Mouse (Mus musculus): ENCODE data around the gene Fbl. TPM values are rescaled to one million over a fixed set of nuclear protein-coding genes. Genes with fewer than 3 reads are reported as not detected.
A peak's percentile ranks its signal among the peaks of the same experiment; 100 is the strongest.
"Not testable (repeated sequence)": the region's sequence is repeated elsewhere in the genome, so short reads cannot be mapped to it uniquely, and the experiment has no call there.

Gene Fbl
- total RNA-seq (2021): 10 to 100 TPM; 31.2 to 37.7 TPM
- long read RNA-seq, experiment 1, transcript Fbl-201 (9 exons, 1,197 nt): major isoform, 40 of 47 reads
- long read RNA-seq, experiment 1, partial matches to known transcripts: 4 of 47 reads
- long read RNA-seq, experiment 1, other reads (novel, unspliced or antisense): 3 of 47 reads
- long read RNA-seq, experiment 2, transcript Fbl-201 (9 exons, 1,197 nt): major isoform, 28 of 34 reads
- long read RNA-seq, experiment 2, partial matches to known transcripts: 5 of 34 reads
- long read RNA-seq, experiment 2, other reads (novel, unspliced or antisense): 1 of 34 reads

DNA sequence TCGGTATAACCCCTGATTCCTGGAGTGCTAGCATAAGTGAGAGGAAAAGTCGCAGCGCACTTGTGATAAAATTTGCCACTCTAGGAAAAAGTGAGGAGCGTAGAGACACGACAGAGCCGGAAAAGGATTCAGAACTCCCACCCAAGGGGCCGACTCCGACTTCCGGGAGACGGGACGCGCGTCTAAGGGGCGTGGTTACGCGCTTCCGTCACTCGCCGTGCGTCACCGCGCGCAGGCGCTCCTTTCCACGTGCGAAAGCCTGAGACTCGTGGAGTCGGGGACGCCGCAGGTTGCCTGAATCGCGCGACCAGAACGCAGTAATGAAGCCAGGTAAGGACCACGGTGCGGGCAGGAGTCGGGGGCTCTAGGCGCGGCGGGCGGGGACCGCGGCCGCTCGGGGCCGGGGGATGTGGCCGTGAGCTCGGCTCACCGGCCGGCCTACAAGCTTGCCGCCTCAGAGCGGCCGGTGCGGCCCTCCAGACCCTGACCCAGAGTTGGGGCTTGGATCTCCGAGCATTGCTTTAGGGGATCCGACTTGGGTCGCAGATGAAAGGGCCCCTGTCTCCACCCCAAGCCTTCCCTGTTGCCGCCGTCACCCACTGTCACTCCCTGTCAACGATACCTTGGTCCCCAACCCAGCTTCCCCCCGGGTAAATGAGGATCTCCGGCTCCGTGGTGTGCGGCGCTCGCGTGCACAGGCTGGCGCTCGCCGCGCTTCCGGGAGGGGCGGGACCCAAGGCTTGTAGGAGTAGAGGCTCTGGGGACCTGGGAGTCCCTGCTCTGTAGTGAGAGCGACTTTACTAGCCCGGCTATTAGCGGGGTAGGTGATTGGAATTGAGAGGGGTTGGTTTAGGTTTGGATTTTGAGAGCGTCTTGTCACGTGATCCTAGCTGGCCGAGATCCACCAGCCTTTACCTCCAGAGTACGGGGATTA is at the start of gene Fbl:
Fbl (plus strand) TSS at position 222 of the 934 bp plus-strand sequence.
- DNase-seq: peak; percentile 92 to 94
- intact Hi-C loops (cut with DNase I): loop anchor here (5.0 kb wide), 1 partner anchor 117 kb away; the partner anchor contains the start of gene Psmc4

DNA sequence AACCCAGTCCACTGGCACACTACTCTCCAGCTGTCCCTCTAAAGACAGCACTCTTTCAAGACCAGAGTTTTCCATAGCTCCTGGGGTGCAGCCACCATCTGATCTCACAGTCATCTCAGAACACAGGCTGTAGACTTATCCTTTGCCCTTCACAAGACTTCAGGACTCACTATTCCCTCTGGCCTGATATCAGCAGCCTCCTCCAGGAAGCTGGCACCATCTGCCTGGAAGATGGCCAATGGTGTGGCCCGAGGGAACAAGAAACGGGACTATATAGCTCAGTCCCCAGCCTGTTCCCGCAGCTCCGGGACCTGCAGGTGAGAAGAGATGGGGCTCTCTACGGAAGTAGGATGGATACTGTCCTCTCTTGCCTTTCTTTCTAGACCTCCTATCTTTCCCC is 40.3 kb upstream of the Fbl start, which contains the start of gene 9530053A07Rik:
9530053A07Rik (plus strand) TSS at position 301 of the 400 bp plus-strand sequence.
- no peak for DNase-seq
- intact Hi-C loops (cut with DNase I): no loop called here

DNA sequence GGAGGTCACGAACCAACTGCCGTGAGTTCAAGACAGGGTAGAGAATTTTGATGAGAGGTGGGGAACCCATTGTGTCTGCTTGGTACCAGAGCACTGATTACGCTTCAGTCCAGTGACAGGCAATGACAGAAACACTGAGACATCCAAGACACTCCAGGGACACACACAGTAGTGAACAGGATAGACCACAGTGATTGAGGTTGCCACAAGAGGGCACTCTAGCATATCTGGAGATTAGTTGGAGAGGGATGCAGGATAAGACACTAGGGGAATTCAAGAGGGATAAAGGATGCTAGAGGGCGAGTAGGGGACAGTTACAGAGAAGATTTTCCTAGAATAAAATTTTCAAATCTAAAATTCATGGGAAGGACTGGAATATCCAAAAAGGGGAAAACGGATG is 31.9 kb upstream of the Fbl start:
- peak in 1 of 2 experiments; percentile 49 for DNase-seq
- intact Hi-C loops (cut with DNase I): no loop called here

DNA sequence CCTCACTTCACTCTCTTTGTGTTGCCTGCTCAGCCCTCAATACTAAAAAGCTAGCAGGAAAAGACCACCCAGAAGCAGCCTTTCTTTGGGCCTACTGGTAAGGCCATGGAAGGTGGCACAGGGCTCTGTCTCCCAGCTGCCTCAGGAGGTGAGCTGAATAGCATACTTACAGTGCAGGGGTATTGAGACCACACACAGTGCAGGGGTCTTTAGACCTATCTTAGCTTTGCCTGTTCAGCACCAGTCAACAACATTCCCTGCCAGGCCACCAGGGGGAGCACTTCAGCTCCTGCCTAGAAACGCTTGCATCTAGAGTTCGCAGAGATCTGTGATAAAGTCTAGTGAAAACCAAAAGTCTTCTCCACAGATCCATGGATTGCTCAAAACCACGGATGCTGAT is 21.2 kb upstream of the Fbl start:
- DNase-seq: peak; percentile 74 to 83
- intact Hi-C loops (cut with DNase I): loop anchor here (1.0 to 2.0 kb wide), 2 partner anchors 66 to 151 kb away; no protein-coding TSS in a partner anchor

DNA sequence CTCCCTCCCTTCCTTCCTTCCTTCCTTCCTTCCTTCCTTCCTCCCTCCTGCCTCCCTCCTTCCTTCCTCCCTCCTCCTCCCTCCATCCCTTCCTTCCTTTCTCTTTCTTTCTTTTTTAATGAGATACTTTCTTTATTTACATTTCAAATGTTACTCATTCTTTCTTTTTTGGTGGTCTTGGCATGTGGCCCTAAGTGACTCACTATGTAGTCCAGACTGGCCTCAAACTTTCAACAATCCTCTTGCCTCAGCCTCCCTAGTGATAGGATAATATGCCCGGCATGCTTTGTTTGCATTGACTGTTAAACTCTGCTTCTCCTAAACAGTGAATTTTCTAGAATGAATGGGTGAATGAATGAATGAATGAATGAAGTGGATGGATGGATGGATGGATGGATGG is 19.7 kb upstream of the Fbl start:
- intact Hi-C loops (cut with DNase I): loop anchor here (2.0 to 5.0 kb wide), 2 partner anchors 98 to 149 kb away; partner anchors contain the start of gene Psmc4
- DNase-seq: no peak

DNA sequence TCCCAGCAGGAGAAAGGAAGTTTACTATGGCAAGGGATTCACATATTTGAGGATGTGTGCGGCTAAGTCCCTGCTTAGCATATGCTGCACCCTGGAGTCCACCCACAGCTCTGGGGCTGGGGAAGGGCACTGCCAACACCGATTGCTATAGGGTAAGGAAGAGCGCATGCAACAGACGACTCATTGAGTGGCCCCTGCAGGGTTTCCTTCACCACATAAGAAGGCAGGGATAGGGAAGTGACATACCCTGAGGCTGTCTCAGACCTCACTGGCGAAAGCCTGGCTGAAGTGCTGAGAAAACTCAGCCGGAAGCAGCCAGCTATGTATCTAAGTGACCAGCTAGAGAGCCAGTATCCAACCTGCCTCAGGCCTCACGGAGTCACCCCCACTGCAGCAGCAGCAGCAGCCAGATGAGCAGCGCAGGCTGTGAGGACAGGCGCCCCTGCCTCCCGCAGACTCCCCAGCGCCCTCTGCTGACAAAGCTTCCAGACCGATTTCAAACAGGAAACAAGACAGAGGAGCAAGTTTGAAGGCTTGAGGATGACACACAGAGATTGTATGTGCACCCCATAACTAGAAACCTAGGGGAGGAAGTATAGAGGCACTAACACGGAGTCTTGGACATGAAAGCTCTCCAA is 17.8 kb upstream of the Fbl start:
- peak; percentile 35 to 61 for DNase-seq
- intact Hi-C loops (cut with DNase I): loop anchor here (5.0 kb wide), 1 partner anchor 99 kb away; the partner anchor contains the start of gene Psmc4

DNA sequence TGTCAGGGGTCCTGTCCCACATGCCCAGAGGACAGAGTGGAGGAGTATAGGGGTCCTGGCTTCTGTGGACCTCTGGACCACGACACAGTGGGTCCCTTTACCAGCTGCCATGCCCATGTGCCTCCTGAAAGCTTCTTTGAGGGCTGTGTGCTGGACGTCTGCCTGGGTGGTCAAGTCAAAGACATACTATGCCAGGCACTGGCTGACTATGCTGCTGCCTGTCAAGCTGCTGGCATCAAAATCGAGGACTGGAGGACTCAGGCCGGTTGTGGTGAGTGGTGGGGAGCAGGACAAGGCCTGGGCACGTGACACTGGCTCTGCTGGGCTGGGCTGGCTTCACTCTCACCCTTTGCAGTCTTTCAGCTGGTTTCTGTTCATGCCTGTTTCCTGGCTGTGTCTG is 15.9 kb upstream of the Fbl start:
- intact Hi-C loops (cut with DNase I): loop anchor here (5.0 kb wide), 1 partner anchor 101 kb away; the partner anchor contains the start of gene Psmc4
- DNase-seq: not testable (repeated sequence)

DNA sequence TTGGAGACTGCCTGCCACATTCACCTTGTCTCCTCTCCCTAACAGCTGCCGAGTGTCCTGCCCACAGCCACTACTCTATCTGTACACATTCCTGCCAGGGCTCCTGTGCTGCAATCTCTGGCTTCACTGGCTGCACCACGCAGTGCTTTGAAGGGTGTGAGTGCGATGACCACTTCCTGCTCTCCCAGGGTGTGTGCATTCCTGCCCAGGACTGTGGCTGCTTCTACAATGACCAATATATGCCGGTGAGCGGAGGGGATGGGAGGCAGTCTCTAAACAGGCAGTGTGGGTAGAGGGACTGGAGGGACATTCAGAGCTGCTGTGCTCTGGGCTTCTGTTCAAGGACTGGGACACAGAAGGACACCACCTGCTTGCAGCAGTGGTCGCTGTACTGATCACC is 10.2 kb upstream of the Fbl start:
- intact Hi-C loops (cut with DNase I): no loop called here
- no peak for DNase-seq

DNA sequence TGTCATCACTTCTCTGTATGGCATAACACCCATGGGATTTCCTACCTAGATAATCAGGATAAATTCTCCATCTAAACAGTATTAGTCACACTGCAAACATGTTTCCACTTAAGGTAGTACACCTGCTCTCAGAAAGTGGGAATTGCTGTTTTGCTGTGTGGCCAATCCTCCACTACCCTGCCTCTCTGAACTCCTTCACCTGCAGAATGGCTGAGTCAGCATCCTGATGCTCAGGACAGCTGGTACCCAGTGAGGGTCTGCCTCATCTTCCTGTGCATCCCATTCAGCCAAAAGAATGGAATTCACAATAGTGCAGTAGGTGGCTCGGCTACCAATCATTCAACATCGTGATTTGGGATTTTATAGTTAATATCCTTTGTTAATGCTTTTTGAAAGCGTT is 9.6 kb upstream of the Fbl start:
- no peak for DNase-seq
- intact Hi-C loops (cut with DNase I): no loop called here

DNA sequence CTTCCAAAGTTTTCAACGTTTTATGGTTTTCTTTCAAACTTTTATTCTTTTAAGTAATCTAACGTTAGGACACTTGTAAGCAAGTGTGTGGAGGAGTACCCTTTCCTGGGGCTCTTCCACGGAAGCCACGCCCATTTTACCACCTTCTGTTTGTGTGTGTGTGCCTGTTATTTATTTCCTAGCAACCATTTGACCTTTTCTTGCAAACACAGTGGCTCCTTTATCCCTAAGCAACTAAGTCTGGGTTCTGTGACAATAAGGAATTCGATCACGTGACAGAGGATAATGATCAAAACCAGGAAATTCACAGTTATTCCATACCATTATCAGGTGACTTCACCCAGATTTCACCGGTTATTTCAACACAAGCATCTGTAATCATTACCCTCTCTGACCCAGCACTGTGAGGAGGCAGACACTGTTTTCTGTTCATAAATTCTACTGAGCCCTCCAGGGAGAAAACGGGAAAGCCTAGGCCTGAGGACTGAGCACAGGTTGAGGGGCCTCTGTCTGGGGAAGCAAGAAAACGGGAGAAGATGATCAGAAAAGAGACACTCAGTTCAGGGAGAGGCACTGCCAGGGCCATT is 8.3 kb upstream of the Fbl start:
- no peak for DNase-seq
- intact Hi-C loops (cut with DNase I): no loop called here

DNA sequence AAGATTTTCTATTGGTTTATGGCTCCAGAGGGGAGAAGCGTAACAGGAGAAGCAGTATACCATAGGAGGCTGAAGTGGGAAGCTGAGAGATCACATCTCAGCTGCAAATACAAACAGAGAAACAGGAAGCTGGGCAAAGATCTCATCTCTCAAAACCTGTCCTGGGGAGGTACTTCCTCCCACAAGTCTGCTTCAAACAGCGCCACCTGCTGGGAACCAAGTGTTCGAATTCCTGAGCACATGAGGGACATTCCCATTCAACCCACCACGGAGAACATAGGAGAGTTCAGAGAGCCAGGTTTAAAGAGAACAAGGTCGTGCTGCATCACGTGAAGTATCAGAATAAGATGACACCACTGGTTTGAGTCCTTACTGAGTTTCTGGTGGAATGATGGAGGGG is 4.1 kb upstream of the Fbl start:
- no peak for DNase-seq
- intact Hi-C loops (cut with DNase I): loop anchor here (5.0 kb wide), 1 partner anchor 113 kb away; the partner anchor contains the start of gene Psmc4

DNA sequence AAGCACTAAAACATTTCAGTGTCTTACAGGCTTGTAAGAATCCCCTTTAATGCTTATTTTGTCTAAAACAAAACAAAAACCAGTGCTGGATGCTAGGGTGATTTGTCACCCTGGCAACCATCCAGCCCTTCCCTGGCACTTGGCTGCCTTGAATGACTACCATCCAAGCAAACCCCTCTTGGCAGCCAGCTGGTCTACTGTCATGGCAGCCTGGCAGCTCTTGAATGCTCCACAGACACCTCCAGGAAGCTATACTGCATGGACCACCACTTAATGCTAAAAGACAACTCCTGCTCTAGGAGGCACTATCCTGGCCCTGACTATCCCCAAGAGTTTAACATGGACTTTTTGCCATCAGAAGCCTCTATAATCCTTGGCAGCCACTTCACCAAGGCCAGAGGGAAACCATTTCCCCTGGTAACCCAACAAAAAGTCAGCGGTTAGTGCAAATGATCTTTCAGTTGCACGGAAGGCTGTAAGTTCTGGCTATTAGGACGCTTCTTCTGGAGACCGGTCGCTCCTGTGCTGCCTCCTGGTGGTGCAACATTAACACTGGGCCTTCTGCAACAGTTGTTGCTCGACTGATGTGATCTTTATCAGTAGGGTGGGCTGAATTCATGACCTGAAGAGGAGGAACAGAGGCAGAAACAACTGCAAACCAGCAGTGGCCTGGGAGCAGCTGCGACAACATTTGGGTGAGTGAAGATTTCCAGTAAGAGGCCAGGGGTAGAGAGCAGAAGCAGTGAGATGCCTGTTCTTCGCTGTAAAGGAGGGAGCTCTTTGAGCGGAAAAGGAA is 992 bp upstream of the Fbl start:
- DNase-seq: peak; percentile 59 to 74
- intact Hi-C loops (cut with DNase I): loop anchor here (5.0 kb wide), 1 partner anchor 116 kb away; the partner anchor contains the start of gene Psmc4

DNA sequence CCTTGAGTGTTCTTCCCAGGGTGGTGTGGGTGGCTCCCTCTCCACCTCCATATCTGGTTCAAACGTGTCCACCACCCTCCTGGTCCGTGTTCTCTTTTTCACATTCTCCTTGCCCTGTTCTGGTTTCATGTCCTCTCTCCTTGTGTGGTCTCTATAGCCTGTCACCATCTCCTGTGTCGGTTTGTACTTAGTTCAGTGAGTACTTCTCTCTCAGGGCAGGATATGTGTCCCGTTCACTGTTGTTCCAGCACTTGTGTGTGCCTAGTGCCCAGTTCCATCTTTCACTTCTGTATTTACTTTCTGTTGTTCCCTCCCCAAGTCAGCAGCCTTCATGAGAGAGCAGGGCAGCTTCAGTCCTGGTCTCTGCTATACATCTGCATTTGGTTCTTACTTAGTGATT is 5.8 kb downstream of the Fbl start:
- intact Hi-C loops (cut with DNase I): no loop called here
- DNase-seq: no peak

DNA sequence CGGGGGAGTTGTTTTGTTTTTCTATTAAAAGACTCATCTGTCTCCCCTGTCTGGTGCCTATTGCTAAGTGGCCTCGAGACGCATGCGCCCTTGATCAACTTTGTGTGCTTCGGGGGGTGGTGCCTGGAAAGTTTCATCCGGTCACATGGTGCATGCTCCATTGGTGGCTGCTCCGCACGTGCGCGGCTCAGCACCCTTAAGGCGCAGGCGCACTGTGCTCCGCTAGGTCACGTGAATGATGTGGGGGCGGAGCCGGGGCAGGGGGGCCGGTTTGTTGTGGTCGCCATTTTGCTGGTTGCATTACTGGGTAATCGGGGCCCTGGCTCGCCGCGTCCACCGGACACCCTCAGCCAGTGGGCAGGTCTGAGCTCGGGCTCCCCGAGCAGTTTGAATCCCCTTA is 9.7 kb downstream of the Fbl start, which contains the start of gene Dyrk1b:
Dyrk1b (plus strand) TSS at position 242 of the 400 bp plus-strand sequence.
- intact Hi-C loops (cut with DNase I): no loop called here

DNA sequence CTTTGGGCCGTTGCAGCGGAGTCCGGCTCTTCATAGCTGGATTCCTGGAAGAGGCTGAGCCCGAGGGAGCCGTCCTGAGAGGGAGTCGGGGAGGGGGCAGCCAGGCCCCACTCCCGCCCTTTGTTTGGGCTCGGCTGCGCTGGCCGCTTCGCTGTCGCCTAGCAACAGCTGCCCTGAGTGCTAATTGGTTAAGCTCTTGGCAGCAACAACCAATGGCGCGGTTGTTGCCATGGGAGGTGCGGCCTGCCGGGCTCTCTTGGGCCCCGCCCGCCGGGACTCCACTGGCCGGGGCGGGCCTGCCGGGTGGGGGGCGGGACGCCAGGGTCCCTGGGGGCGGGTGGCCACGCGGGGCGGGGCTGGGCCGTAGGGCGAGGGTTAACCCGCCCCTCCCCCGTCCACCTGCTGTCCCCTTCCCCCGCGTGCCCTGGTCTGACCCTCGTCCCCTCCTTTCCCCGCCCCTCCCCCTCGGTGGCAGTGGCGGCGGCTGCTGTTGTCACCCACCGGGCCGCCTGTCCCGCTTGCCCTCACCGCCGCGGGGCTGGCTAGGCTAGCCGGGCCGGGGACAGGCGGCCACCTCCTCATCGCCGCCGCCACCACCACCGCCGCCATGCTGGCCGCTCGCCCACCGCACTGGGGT is 10.3 kb downstream of the Fbl start:
- intact Hi-C loops (cut with DNase I): no loop called here

More for the DNA sequence above, 9.7 kb downstream of the Fbl start, which contains the start of gene Dyrk1b:
- DNase-seq: peak; percentile 98 to 99

DNA sequence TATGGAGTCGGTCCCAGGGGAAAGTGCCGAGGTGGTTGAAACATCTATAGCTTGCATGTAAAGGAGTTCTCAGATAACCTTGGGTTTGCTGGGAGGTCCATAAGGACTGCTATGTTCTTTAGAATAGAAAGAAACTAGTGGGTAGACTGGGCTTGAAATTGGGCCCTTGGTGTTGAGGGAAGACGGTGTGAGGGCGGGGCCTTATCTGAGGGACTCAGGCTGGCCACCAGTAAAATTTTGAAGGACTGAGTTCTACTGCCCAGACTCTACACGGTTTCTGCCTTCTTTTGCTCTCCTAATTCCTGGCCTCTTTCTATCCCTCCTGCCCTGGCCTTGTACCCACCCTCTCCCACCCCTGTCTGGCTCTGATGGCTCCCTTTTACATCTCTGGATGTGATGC is 11.4 kb downstream of the Fbl start:
- intact Hi-C loops (cut with DNase I): no loop called here
- DNase-seq: no peak

More for the DNA sequence above, 10.3 kb downstream of the Fbl start:
- peak; percentile 94 to 96 for DNase-seq

DNA sequence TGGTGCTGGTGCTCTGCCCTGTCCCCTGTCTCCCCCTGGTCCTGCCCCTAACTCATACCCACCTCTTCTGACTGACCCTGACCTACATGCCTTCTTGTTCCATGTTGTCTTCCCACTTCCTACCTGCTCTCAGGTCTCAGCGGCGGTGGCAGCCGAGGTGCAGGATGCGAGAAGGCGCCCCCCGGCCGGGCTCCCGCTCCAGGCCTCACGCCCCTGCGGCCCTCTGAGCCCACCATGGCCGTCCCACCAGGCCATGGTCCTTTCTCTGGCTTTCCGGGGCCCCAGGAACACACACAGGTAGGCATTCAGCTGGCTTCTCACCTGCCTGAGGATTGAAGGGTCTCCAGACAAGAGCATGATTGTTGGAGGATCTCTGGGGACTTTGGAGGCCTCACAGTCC is 11.9 kb downstream of the Fbl start:
- DNase-seq: no peak
- intact Hi-C loops (cut with DNase I): no loop called here

DNA sequence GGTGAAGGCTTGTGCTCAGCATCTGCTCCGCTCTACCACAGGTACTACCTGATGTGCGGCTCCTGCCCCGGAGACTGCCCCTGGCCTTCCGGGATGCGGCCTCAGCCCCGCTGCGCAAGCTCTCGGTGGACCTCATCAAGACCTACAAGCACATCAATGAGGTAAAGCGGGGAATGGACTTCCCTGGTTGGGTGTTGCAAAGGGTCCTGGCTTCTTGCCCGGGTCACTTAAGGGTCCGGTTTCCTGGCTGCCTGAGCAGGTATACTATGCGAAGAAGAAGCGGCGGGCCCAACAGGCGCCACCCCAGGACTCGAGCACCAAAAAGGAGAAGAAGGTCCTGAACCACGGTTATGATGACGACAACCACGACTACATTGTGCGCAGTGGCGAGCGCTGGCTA is 12.8 kb downstream of the Fbl start:
- intact Hi-C loops (cut with DNase I): no loop called here
- DNase-seq: no peak

DNA sequence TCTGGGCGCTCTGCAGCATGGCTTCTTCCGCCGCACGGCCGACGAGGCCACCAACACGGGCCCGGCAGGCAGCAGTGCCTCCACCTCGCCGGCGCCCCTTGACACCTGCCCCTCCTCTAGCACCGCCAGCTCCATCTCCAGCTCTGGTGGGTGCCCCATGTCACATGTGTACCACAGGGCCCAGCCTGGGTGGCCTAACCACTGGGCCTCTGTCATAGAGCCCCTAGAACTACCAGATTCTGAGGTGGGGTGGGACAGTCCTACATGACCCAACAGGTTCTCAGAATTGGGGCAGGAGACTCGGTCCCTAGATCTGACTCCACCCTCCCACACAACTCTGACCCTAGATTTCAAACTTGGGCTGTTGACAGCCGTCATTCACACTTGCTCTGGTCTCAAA is 16.4 kb downstream of the Fbl start:
- intact Hi-C loops (cut with DNase I): no loop called here
- DNase-seq: no peak
